Mouse (Mus musculus): ENCODE measurements around the gene Vgf.

Gene Vgf

DNA sequence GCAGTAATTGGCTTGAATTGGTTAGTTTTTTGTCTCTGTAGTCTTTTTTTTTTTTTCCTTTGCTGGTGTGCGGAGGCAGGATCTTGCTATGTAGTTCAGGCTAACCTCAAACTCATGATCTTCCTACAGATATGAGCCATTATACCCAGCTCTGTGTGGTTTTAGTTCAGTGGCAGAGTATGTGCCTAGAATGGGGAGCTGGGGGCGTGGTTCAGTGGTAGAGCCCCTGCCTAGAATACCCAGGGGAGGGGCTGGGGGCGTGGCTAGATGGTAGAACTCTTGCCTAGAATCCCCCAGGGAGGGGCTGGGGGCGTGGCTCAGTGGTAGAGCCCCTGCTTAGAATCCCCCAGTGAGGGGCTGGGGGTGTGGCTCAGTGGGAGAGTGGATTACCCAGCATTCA lies 42.5 kb downstream of the Vgf start:
- intact Hi-C loops (cut with DNase I), result no loop called here

DNA sequence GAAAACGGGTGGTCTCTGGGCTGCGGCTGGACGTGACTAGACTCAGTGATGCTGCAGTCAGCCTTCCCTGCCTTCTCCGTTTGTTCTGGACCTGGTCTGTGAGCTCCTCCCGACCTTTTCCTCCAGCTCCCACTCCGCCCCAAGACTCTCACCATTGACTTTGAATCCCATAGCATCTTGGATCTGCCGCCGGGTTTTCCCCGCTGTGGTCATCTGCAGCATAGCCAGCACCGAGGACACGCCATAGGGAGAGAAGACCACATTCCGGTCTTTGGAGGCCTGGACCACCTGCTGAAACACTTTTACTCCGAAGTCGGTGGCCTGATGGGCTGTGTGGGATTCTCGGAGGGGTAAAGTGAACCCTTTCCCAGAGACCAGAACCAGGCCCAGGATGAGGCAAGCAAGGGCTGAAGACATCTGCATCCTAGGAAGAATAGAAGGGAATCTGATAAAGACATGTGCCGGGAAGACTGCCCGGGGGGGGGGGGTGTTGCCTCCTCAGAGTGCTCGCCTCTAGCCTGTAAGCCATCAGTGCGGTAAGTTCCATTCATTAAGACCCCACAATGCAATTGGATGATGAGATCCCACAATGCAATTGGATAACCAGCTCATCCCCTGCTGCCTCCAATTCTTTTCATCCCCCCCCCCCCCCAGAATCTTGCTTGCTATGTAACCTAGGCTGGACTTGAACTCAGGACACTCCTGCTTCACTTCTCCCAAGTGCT lies 44.9 kb downstream of the Vgf start:
- intact Hi-C loops (cut with DNase I), result no loop called here

DNA sequence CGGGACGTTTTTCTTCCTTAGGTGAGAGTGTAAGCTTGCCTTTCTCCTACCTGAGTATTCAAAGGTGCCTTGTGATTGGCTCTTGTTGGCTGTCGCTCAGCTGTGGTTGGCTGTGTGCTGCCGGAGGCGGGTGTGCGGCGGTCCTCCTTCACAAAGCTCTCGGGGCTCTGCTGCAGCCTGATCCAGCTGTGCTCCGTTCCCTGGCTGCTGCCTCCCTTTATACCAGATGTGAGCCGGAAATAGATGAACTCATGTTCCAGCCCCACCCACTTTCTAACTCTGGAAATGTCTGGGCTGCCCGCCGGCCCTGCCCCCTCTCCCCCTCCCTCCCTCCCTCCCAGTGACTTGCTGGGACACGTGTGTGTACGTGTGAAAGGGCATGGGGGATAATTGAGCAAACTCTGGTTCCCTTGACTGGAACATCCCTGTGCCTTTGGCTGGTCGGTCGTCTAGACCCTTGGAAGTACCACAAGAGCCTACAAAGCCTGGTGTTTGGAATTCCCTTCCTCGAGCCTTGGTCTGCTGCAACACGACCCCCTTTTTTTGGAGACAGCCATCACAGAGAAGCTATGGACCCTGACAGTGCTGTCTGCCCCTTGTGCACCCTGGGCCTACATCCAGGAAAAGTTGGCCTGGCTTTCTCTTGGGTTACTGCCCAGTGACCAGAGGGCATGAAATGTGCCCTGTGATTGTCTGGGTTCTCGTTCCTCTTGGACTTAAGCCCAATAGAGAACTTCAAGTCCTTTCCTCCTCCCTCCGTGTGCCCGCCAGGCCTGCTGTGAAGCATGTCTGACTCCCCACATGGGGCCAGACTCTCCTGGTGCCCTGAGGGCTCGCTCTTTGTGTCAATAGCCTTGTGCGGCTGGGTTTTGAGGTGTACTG lies 46.1 kb downstream of the Vgf start, which contains the start of gene Serpine1:
Serpine1 (minus strand) TSS at position 190 of the 882 bp plus-strand sequence.
- intact Hi-C loops (cut with DNase I), result no loop called here

DNA sequence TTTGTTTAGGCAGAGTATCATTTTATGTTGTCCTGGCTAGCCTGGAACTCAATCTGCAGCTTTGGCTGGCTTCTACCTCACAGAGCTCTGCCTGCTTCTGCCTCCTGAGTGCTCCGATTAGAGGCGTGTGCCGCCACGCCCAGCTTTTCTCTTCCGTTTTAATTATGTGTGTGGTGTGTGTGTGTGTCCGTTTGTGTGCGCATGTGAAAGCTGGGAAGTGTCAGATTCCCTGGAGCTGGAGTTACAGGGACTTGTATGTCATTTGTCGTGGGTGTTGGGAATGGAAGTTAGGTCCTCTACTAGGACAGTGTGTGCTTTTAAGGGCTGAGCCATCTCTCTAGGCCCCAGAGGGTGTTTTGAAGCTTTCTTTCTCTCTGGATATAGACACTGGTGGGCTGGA lies 46.9 kb downstream of the Vgf start:
- intact Hi-C loops (cut with DNase I), result no loop called here

DNA sequence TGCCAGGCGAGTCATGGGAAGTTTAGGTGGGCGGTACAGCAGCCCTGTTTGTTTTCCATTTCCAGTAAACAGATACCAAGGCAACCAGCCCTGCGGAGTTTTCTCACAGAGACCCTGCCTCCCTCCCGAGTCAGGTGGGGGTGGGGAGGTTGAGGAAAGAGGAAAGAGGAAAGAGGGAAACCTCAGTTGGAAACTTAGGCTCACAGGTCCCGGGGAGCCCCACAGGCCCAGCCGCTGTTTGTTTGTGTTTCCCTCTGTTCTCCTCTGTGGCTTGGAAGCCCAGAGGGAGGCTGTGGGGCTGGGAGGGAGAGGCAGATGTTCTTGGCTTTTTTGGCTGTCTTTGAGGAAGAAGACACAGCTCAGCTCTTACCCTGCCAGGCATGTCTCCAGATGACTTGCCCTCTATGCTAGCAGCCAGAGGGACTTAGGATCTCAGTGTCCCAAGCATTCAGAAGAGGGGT lies 48.0 kb downstream of the Vgf start:
- intact Hi-C loops (cut with DNase I), result no loop called here

DNA sequence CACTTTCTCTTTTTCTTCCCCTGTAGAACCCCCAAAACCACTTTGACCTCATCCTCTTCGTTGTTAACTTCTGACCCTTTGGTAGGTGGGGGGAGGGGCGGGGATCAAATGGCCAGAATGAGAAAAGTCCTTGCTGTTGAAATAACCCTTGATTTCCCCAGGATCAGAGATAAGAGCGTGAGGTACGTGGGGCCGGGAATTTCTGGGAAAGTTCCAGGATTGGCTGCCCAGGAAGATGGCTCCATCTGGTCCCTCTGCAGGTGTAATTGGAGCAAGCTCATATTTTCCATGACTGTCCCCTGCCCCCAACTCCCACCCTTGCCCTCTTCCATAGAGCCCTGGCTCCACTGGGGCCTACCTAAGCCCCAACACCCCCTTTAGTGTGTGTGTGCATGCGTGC lies 49.5 kb downstream of the Vgf start:
- intact Hi-C loops (cut with DNase I), result no loop called here

DNA sequence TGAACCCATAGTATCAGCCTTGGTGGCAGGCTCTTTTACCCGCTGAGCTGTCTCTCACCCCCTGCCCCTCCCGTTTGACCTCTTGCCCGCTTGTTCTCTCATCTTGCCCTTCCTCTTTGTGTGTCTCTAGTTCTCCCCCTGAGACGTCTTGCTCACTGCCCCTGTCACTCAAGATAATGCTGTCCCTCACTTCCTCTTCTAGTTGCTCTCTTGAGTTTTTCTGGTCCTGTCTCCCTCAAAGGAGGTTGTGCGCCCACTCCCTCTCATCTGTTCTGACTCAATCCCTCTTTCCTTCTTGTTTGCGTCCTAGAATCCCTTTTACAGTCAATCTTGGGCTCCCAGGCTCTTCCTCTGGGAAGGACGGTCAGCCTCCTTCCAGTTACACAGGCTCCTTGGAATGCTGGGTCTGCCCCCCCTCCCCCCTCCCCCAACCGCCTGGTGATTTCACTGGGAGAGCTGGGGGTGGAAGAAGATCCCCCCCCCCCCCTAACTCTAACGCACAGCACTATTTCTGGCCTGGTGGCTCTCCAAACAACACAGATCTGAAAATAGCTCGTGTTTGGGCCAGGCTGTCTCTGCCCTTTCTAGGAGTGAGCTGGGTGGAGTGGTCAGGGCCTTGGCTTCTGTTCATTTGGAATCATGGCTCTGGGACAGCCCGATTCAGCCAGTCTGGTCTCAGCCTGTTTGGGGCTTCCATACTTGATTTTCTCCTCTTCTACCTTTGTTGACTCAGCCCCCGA lies 50.2 kb downstream of the Vgf start:
- intact Hi-C loops (cut with DNase I), result no loop called here

DNA sequence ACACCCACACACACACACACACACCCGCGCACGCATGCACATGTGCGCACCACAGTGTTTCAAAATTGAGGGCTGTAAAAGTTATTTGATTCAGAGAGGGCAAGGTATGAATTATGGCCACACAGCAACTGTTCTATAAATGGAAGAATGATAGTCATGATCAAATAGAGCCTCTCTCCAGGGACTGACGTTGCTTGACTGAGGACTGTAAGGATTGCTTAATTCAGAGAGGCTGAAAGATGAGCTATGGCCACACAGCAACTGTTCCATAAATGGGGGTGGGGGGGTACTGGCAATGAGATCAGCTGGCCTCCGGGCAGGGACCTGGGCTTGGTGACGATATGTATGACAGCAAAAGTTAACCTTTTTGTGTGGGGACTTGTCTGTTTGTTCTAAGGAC lies 51.0 kb downstream of the Vgf start:
- intact Hi-C loops (cut with DNase I), result no loop called here

DNA sequence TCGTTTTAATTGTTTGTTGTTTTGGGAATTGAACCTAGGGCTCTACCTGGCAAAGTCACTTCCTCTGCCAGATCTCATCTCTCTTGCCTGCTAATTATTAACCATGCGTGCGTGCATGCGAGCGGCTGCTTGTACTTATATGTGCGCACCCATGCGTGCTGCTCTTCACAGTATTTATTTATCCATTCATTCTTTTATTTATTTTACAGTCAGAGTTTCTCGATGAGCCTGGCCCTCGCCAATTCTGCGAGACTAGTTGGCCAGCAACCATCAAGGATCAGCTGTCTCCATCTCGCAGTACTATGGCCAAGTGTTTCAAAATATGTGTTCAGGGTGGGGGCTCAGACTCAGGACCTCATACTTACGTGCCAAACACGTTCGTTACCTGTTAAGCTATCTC lies 51.8 kb downstream of the Vgf start:
- intact Hi-C loops (cut with DNase I), result no loop called here

DNA sequence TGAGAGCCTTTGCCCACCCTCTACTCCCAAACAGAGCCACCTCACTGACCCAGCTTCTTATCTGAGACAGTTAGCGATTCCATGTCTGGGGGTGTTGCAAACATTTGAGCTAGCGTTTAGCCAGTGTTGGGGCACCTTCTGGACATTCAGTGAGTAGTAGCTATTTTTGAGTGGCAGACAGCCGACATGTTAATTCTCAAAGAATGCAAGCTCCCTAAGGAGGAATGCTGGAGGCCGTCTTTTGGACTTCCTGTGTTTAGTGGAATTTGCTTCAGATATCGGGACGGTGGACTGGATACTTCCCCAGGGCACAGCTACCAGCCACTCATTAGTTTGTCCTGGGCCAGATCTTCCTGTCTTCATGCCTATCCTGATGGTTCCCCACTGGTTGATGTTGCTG lies 52.4 kb downstream of the Vgf start:
- intact Hi-C loops (cut with DNase I), result no loop called here

DNA sequence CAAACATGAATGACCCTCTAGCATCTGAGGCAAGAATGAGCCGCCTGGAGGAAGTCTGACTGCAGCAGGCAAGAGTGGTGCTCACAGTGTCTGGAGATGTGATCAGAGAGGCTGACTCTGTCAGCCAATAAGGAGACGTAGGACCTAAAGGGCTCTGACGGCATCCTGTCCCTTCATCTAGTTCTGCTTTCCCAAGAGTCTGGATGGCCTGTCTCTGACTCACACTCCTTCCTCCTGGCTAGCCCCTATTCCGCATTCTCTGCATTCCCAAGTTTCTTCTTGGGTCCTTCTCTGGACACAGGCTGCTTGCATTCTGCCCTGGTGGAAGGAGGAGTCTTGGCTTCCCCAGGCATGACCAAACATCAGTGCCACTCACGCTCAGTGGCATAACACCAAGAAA lies 53.7 kb downstream of the Vgf start:
- intact Hi-C loops (cut with DNase I), result no loop called here

Small RNA genes lying within 50 kb of the gene (microRNA-seq; reads per million reads assigned to microRNA genes)
- 19.4 to 24.2 reads per million in 2 experiments for gene Mir702

Data from adrenal gland (tissue).